Mouse (Mus musculus) megakaryocyte, embryonic 14.5 days (primary cell): Measurements from ENCODE around the gene Poc1a.

Experiments
- FLI1 ChIP-seq: IDR thresholded peaks from 2 replicates; pipeline ENCODE4 v1.6.1; 2012; ENCODE audit warnings: low read length, inconsistent platforms, mixed read lengths
- GATA1 ChIP-seq: IDR thresholded peaks from 3 replicates; pipeline ENCODE4 v1.6.1; 2012; ENCODE audit warnings: mixed read lengths, low read length, inconsistent platforms, borderline replicate concordance

GRCm38 (mm10) chr9:106250245-106250644, 30.6 kb upstream of the Poc1a start:
- TF ChIP-seq GATA1 (no peak), FLI1 (no peak)
